Mouse (Mus musculus) heart, embryonic 14.5 days (tissue): ENCODE measurements around the gene Cks1b. TPM values are rescaled to one million over a fixed set of nuclear protein-coding genes. Genes with fewer than 3 reads are reported as not detected.
A peak's percentile ranks its signal among the peaks of the same experiment; 100 is the strongest.

Experiments used
- ATAC-seq: fragments of 200-750 bp; cut with Nextera tagmentation; 2 replicates; pipeline ENCODE4 v1.8.0; 2017; ENCODE audit warnings: low read depth, moderate TSS enrichment; ENCODE audit not compliant: insufficient number of reproducible peaks, insufficient read depth, low FRiP score
- H3K27ac ChIP-seq, 2 experiments: fragments of 200-500 bp in 1 of 2; fragments of 300-500 bp in 1 of 2; sonication (generic) in 1 of 2; replicated peaks in 1 of 2; 2 replicates each; pipeline ENCODE4 v1.5.1; 2012 to 2014; ENCODE audit warnings: low read depth in 2 of 2, low read length in 2 of 2, control low read depth in 1 of 2, mild to moderate bottlenecking in 1 of 2, mixed read lengths in 1 of 2; ENCODE audit not compliant: control insufficient read depth in 1 of 2, insufficient read depth in 1 of 2
- H3K27me3 ChIP-seq: fragments of 300-500 bp; sonication (generic); 2 replicates; pipeline ENCODE4 v1.6.1; 2014; ENCODE audit warnings: mild to moderate bottlenecking, low read length, control low read depth; ENCODE audit not compliant: control insufficient read depth, insufficient read depth
- H3K36me3 ChIP-seq: fragments of 300-500 bp; sonication (generic); 2 replicates; pipeline ENCODE4 v1.6.1; 2014; ENCODE audit warnings: mild to moderate bottlenecking, control low read depth, low read length, mixed read lengths; ENCODE audit not compliant: control insufficient read depth, insufficient read depth
- H3K4me1 ChIP-seq, 2 experiments: fragments of 200-500 bp in 1 of 2; fragments of 300-500 bp in 1 of 2; sonication (generic) in 1 of 2; 2 replicates each; pipeline ENCODE4 v1.6.1; 2012 to 2014; ENCODE audit warnings: low read length in 2 of 2, control low read depth in 1 of 2, mixed read lengths in 1 of 2; ENCODE audit not compliant: control insufficient read depth in 2 of 2, insufficient read depth in 2 of 2
- H3K4me2 ChIP-seq: fragments of 300-500 bp; sonication (generic); 2 replicates; pipeline ENCODE4 v1.6.1; 2014; ENCODE audit warnings: mild to moderate bottlenecking, low read length
- H3K4me3 ChIP-seq, 2 experiments: fragments of 200-500 bp in 1 of 2; fragments of 300-500 bp in 1 of 2; sonication (generic) in 1 of 2; 2 replicates each; pipeline ENCODE4 v1.5.1; 2012 to 2014; ENCODE audit warnings: low read length in 2 of 2, mild to moderate bottlenecking in 2 of 2, control low read depth in 1 of 2, low read depth in 1 of 2, moderate library complexity in 1 of 2; ENCODE audit not compliant: control insufficient read depth in 1 of 2, insufficient read depth in 1 of 2
- H3K9ac ChIP-seq: fragments of 300-500 bp; sonication (generic); 2 replicates; pipeline ENCODE4 v1.6.1; 2014; ENCODE audit warnings: mild to moderate bottlenecking, low read length
- H3K9me3 ChIP-seq: fragments of 300-500 bp; sonication (generic); 2 replicates; pipeline ENCODE4 v1.6.1; 2016; ENCODE audit warnings: low read length, control low read depth; ENCODE audit not compliant: control insufficient read depth
- WGBS: fragments of 180-500 bp; shearing (Covaris S2); extraction: QIAGEN DNeasy Blood & Tissue Kit; methylation state at CpG from one replicate; pipeline ENCODE4 v1.1.7; 2014; 5-methylcytosine and 5-hydroxymethylcytosine counted together
- polyA plus RNA-seq: library from polyadenylated mRNA; unstranded; fragments of >200 nt; fragmentation: Nextera tagmentation; extraction: Ambion mirVana; gene quantifications from 2 replicates; pipeline ENCODE4 v1.2.1, GENCODE M21; 2014

Gene Cks1b
- polyA plus RNA-seq, 1 experiment from 2014 or later = 368 TPM

DNA sequence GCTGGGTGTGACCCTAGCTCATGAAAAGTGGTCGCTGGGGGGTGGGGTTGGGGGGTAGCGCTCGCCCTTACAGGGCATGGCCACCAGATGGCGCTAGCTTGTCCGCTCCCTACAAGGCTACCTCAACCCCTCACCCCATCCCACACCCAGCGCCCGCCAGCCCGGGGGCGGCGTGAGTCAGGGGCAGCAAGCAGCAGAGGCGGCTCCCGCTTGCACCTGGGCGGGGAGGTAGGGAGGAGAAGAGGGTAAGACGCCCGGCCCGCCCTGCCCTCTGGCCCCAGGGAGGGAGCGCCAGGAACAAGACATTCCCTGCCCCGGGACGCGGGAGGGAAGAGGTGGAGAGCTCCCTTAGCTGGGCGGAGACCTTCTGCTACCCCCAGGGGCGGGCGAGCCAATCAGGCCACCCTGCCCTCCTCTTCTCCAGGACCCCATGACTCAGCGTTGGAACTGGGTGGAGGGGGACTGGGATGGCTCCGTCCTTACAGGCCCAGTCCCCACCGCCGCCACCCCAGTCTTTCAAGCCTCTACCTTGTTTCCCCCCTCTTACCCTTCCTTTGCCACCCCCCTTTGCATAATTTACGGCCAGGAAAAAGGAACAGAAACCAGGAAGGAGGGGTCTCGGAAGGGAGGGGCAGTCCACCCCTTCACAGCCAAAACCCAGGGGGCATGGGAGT is 39.7 kb downstream of the Cks1b start:
- H3K4me1 ChIP-seq = peaks cover 5 to 16% of the 10 kb centered on the region in 2 experiments
- no peak overlapping the region for H3K27ac ChIP-seq
- H3K4me3 ChIP-seq = peak overlapping the region; percentile 53 to 64
- WGBS = 4% methylated on average over 22 of the region's 29 CpGs
- H3K9me3 ChIP-seq = no peaks in the 10 kb centered on the region
- ATAC-seq = peak; percentile 82
- H3K9ac ChIP-seq = peak overlapping the region; percentile 68
- H3K27me3 ChIP-seq = no peaks in the 10 kb centered on the region
- peak overlapping the region; percentile 73 for H3K4me2 ChIP-seq
- peaks cover 23% of the 10 kb centered on the region for H3K36me3 ChIP-seq

DNA sequence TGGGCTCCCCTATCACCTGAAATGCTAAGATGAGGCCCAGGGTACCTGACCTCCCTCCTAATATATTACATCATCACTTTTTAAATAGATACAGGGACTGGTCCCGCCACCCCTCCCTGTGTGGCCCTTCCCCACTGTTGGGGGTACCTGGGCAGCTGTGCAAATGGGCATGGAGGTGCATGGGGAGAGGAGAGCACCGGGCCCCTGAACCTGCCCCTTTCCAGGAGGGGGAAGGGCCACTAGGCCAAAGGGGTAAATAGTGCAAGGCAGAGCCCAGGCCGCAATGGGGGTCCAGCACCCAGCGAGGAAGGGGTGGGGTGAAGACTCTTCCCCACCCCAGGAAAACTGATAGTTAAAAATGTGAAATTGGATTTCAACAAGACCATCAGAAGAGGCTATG is 40.4 kb downstream of the Cks1b start:
- peak; percentile 0; the same call in 1 of the 2 replicates for ATAC-seq
- Histone ChIP-seq H3K27me3 (no peaks in the 10 kb centered on the region), H3K4me2 (peak overlapping the region; percentile 73), H3K4me1 (peaks cover 5 to 16% of the 10 kb centered on the region in 2 experiments), H3K36me3 (peaks cover 23% of the 10 kb centered on the region), H3K9ac (no peak overlapping the region), H3K9me3 (no peaks in the 10 kb centered on the region), H3K4me3 (peak overlapping the region in 1 of 2 experiments; percentile 53; a peak in 2 of 4 replicates), H3K27ac (no peak overlapping the region)
- WGBS = 64% methylated on average over 4 of the region's 4 CpGs

DNA sequence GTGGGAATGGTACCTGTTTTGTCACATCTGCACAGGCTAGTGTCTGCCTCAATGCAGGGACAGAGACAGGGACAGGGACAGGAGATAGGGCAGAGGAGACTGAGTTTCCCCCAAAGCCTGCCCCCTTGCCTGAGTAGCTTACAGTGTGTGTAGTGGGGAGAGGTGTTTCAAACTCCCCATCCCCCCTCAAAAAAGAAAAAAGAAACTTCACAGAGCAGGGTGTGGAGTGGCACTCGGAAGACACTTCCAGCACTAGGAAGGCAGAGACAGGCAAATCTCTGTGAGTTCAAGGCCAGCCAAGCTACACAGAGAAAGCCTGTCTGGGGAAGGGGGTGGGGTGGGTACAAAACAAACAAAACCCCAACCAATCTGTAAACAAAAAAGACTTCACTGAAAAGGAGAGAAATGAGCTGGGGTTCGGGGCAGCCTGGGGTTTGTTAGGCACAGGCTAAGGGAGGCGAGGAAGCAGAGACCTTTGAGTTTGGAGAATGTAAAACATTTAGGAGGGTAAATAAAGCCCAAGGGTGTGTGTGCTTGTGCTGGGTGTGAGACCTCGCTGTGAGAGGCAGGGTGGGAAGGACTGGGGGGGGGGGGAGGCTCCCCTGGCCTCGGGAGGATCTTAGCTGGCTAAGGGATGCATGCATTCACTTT is 44.5 kb downstream of the Cks1b start:
- Histone ChIP-seq H3K4me1 (peaks cover 3 to 12% of the 10 kb centered on the region in 2 experiments), H3K4me3 (no peak overlapping the region), H3K27me3 (no peaks in the 10 kb centered on the region), H3K27ac (no peak overlapping the region), H3K9me3 (no peaks in the 10 kb centered on the region), H3K9ac (no peak overlapping the region), H3K36me3 (no peaks in the 10 kb centered on the region), H3K4me2 (no peak overlapping the region)
- no peak for ATAC-seq
- 45% methylated on average over 5 of the region's 5 CpGs for WGBS

DNA sequence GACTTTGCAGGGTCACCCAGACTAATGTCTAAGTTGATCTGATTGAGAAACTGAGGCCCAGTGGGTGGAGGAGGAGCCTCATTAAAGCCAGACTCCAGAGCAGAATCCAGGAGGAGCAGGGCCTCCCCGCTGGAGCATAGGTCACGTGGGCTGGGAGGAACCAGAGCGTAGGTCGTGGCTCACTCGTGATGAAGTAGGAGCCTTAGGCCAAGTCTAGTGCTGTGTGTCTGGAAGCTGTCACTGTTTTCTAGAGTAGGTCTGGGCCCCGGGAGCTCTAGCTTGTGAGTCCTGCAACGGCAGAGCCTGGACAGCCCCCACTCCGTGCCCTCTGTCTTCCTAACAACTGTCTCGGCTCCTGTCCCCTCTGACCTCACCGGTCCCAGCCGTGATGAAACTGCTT is 50.8 kb downstream of the Cks1b start:
- H3K9ac ChIP-seq = no peak overlapping the region
- no peaks in the 10 kb centered on the region for H3K27me3 ChIP-seq
- no peaks in the 10 kb centered on the region; a peak in 1 of 4 replicates for H3K4me1 ChIP-seq
- ATAC-seq = no peak
- H3K4me2 ChIP-seq = no peak overlapping the region
- 38% methylated on average over 11 of the region's 11 CpGs for WGBS
- no peaks in the 10 kb centered on the region for H3K36me3 ChIP-seq
- no peaks in the 10 kb centered on the region for H3K9me3 ChIP-seq
- no peak overlapping the region for H3K27ac ChIP-seq
- no peak overlapping the region for H3K4me3 ChIP-seq

DNA sequence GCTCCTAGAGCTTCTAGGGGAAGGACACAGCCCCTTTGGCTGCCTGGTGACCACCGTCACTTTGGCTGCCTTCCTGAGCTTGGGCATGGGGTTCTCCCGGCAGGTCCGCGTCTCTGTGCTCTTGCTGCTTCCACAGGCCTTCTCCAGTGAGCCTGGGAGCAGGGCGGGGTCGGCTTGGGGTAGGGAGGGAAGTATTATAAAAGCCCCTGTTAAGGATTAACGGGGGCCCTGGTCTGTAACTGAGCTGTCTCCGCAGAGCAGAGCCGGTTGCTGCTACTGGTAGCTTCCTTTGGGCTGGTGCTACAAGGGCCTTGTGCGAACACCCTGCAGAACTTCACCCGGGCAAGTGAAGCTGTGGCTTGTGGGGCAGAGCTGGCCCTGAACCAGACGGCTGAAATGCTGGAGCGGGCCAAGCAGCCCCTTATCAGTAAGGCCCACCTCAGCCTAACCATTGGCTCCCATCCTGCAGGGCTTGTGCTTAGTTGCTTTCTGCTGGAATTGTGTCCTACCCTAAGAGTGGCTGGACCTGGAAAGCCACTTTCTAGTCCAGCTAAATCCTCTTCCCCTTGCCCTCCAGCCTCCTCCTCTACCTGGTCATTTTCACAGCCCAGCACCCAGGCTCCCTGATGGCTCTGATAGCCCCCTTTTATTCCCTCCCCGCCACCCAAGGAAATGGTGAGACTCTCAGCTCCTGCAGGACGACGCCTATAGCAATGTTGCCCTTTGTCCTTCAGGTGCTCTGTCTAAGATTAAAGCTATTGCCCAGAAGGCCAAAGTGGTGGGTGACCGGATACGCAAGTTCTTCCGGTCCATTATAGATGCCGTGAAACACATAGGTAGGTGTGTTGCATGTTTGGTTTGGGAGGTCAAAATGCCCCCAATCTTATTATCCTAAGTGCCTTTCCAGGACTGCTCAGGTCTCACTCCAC is 52.4 kb downstream of the Cks1b start:
- no peaks in the 10 kb centered on the region for H3K27me3 ChIP-seq
- no peaks in the 10 kb centered on the region; a peak in 1 of 4 replicates for H3K4me1 ChIP-seq
- ATAC-seq = no peak
- H3K9ac ChIP-seq = no peak overlapping the region
- H3K4me3 ChIP-seq = no peak overlapping the region
- no peaks in the 10 kb centered on the region for H3K9me3 ChIP-seq
- WGBS = 66% methylated on average over 20 of the region's 20 CpGs
- H3K36me3 ChIP-seq = no peaks in the 10 kb centered on the region
- no peak overlapping the region for H3K27ac ChIP-seq
- H3K4me2 ChIP-seq = no peak overlapping the region

Other genes with a start within 250 kb of the Cks1b start
- 68.3 and 74.8 TPM in 2 replicates for gene Scamp3, start 240.9 kb downstream of the Cks1b start, polyA plus RNA-seq
- 9.1 and 12.8 TPM in 2 replicates for gene Fam189b, start 235.2 kb downstream of the Cks1b start, polyA plus RNA-seq
- gene Gba, start 215.5 kb downstream of the Cks1b start, polyA plus RNA-seq = 33.5 and 34.0 TPM in 2 replicates
- gene Thbs3, start 203.2 kb downstream of the Cks1b start, polyA plus RNA-seq = 12.9 and 14.5 TPM in 2 replicates
- gene Mtx1, start 191.3 kb downstream of the Cks1b start, polyA plus RNA-seq = 93.6 and 102 TPM in 2 replicates
- gene Muc1, start 189.3 kb downstream of the Cks1b start, polyA plus RNA-seq = 0.16 TPM in 1 of 2 replicates, not detected in the other
- gene Krtcap2, start 172.4 kb downstream of the Cks1b start, polyA plus RNA-seq = 216 and 239 TPM in 2 replicates
- gene Trim46, start 172.1 kb downstream of the Cks1b start, polyA plus RNA-seq = 0.85 and 0.95 TPM in 2 replicates
- gene Dpm3, start 159.0 kb downstream of the Cks1b start, polyA plus RNA-seq = 92.9 and 97.9 TPM in 2 replicates
- 48.2 and 48.9 TPM in 2 replicates for gene Slc50a1, start 147.8 kb downstream of the Cks1b start, polyA plus RNA-seq
- gene Efna1, start 137.2 kb downstream of the Cks1b start, polyA plus RNA-seq = 38.4 and 39.7 TPM in 2 replicates
- gene Efna3, start 95.4 kb downstream of the Cks1b start, polyA plus RNA-seq = 0.78 and 1.1 TPM in 2 replicates
- gene Efna4, start 80.4 kb downstream of the Cks1b start, polyA plus RNA-seq = 6.0 and 6.7 TPM in 2 replicates
- gene Adam15, start 68.4 kb downstream of the Cks1b start, polyA plus RNA-seq = 31.0 and 38.6 TPM in 2 replicates
- gene Dcst2, start 56.4 kb downstream of the Cks1b start, polyA plus RNA-seq = not detected in 2 replicates
- gene Dcst1, start 53.1 kb downstream of the Cks1b start, polyA plus RNA-seq = 0.16 and 0.18 TPM in 2 replicates
- 1.3 and 1.8 TPM in 2 replicates for gene Zbtb7b, start 23.6 kb downstream of the Cks1b start, polyA plus RNA-seq
- gene Lenep, start 15.6 kb downstream of the Cks1b start, polyA plus RNA-seq = not detected in 2 replicates
- gene Flad1, start 6.5 kb downstream of the Cks1b start, polyA plus RNA-seq = 33.5 and 35.2 TPM in 2 replicates
- 48.0 and 50.5 TPM in 2 replicates for gene Shc1, start 60 bp upstream of the Cks1b start, polyA plus RNA-seq
- gene Pygo2, start 11.8 kb upstream of the Cks1b start, polyA plus RNA-seq = 24.3 and 27.8 TPM in 2 replicates
- gene Pbxip1, start 18.3 kb upstream of the Cks1b start, polyA plus RNA-seq = 36.9 and 37.3 TPM in 2 replicates
- 54.3 and 56.8 TPM in 2 replicates for gene Pmvk, start 36.2 kb upstream of the Cks1b start, polyA plus RNA-seq
- gene Kcnn3, start 101.8 kb upstream of the Cks1b start, polyA plus RNA-seq = 2.4 and 3.1 TPM in 2 replicates